Mouse (Mus musculus) forebrain, postnatal 0 days (tissue): ENCODE measurements at regions not wholly inside any gene's neighbourhood (a gene's known extent, or its start where the extent isn't known, plus 50 kb on each side); places are given as distances from the start of the nearest gene placed in this dataset.

ENCODE experiments used
- ATAC-seq: fragments of 200-750 bp; cut with Nextera tagmentation; 2 replicates; pipeline ENCODE4 v1.8.0; 2017; ENCODE audit warnings: mild to moderate bottlenecking, moderate library complexity
- DNase-seq: peaks from one replicate; pipeline ENCODE4 v3.0.0-alpha.2; 2015
- H3K27ac ChIP-seq: fragments of 300-500 bp; sonication (generic); 2 replicates; pipeline ENCODE4 v1.5.1; 2014; ENCODE audit warnings: low read depth, mild to moderate bottlenecking, antibody characterized with exemption, low read length, moderate library complexity, mixed read lengths
- H3K27me3 ChIP-seq: fragments of 300-500 bp; sonication (generic); 2 replicates; pipeline ENCODE4 v1.6.1; 2014; ENCODE audit warnings: mild to moderate bottlenecking, low read length, mixed read lengths; ENCODE audit not compliant: insufficient read depth
- H3K36me3 ChIP-seq: fragments of 300-500 bp; sonication (generic); 2 replicates; pipeline ENCODE4 v1.6.1; 2014; ENCODE audit warnings: mild to moderate bottlenecking, moderate library complexity; ENCODE audit not compliant: insufficient read depth
- H3K4me1 ChIP-seq: fragments of 300-500 bp; sonication (generic); 2 replicates; pipeline ENCODE4 v1.6.1; 2014; ENCODE audit warnings: antibody characterized with exemption; ENCODE audit not compliant: insufficient read depth
- H3K4me2 ChIP-seq: fragments of 300-500 bp; sonication (generic); 2 replicates; pipeline ENCODE4 v1.6.1; 2014; ENCODE audit warnings: low read depth, mild to moderate bottlenecking, moderate library complexity
- H3K4me3 ChIP-seq: fragments of 300-500 bp; sonication (generic); 2 replicates; pipeline ENCODE4 v1.5.1; 2014; ENCODE audit warnings: low read depth, low read length, mixed read lengths
- H3K9ac ChIP-seq: fragments of 300-500 bp; sonication (generic); 2 replicates; pipeline ENCODE4 v1.6.1; 2014; ENCODE audit warnings: mild to moderate bottlenecking
- H3K9me3 ChIP-seq: fragments of 300-500 bp; sonication (generic); 2 replicates; pipeline ENCODE4 v1.6.1; 2016; ENCODE audit warnings: low read length
- CTCF ChIP-seq: sonication (generic); IDR thresholded peaks from 2 replicates; pipeline ENCODE4 v1.5.1; 2016; ENCODE audit warnings: antibody characterized with exemption, control low read depth, low read depth
- WGBS: fragments of 180-500 bp; shearing (Covaris S2); extraction: QIAGEN DNeasy Blood & Tissue Kit; methylation state at CpG from one replicate; pipeline ENCODE4 v1.1.7; 2014; 5-methylcytosine and 5-hydroxymethylcytosine counted together

GRCm38 (mm10) chr8:48915275-48915674, 71.5 kb upstream of the Tenm3 start:
- no peaks in the 10 kb centered on the region for H3K9me3 ChIP-seq
- no peak overlapping the region for H3K4me3 ChIP-seq
- no peak overlapping the region for H3K27ac ChIP-seq
- no peaks in the 10 kb centered on the region for H3K4me1 ChIP-seq
- no peak overlapping the region for H3K4me2 ChIP-seq
- no peak overlapping the region for H3K9ac ChIP-seq
- ATAC-seq = no peak
- WGBS = 66% methylated on average over 3 of the region's 3 CpGs
- TF ChIP-seq CTCF = no peak
- H3K27me3 ChIP-seq = no peaks in the 10 kb centered on the region
- DNase-seq = no peak
- no peaks in the 10 kb centered on the region for H3K36me3 ChIP-seq

DNA sequence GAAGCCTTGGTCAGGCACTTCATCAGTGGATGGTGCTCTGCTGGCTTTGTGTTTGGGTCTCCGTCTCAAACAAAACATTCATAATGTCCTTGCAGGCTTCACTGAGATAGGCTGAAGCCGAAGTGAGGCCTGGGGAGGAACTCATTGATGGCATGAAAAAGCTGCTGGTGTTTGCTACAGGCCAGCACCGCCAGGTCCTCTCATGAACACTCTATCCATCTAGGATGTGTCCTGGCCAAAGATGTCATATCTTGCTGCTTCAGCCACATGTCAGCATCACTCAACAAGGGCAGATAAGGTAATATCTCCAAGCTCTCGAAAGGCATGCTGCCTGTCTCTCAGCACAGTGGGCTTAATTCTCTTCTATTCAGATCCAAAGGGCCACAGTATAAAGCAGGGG, 69.1 kb upstream of the Tenm3 start:
- ATAC-seq (no peak), DNase-seq (no peak)
- Histone ChIP-seq H3K36me3 (no peaks in the 10 kb centered on the region), H3K9ac (no peak overlapping the region), H3K4me1 (no peaks in the 10 kb centered on the region), H3K4me2 (no peak overlapping the region), H3K4me3 (no peak overlapping the region), H3K27me3 (no peaks in the 10 kb centered on the region), H3K27ac (no peak overlapping the region), H3K9me3 (no peaks in the 10 kb centered on the region)
- TF ChIP-seq CTCF = no peak
- 87% methylated on average over 4 of the region's 4 CpGs for WGBS

GRCm38 (mm10) chr8:48901668-48902406, 58.1 kb upstream of the Tenm3 start:
- 93% methylated on average over 6 of the region's 6 CpGs for WGBS
- no peak for TF ChIP-seq CTCF
- H3K9ac ChIP-seq = no peak overlapping the region
- no peaks in the 10 kb centered on the region for H3K4me1 ChIP-seq
- H3K27ac ChIP-seq = no peak overlapping the region
- no peak for DNase-seq
- no peaks in the 10 kb centered on the region for H3K9me3 ChIP-seq
- no peaks in the 10 kb centered on the region for H3K36me3 ChIP-seq
- H3K4me2 ChIP-seq = no peak overlapping the region
- no peaks in the 10 kb centered on the region for H3K27me3 ChIP-seq
- H3K4me3 ChIP-seq = no peak overlapping the region
- no peak for ATAC-seq

GRCm38 (mm10) chr8:48896687-48897086, 52.9 kb upstream of the Tenm3 start:
- 67% methylated on average over 2 of the region's 2 CpGs for WGBS
- no peak overlapping the region for H3K4me2 ChIP-seq
- H3K9me3 ChIP-seq = no peaks in the 10 kb centered on the region
- ATAC-seq (no peak), DNase-seq (no peak)
- no peaks in the 10 kb centered on the region; the same call in 1 of the 2 replicates for H3K27me3 ChIP-seq
- no peak overlapping the region for H3K27ac ChIP-seq
- no peaks in the 10 kb centered on the region for H3K36me3 ChIP-seq
- TF ChIP-seq CTCF = no peak
- H3K4me1 ChIP-seq = no peaks in the 10 kb centered on the region
- no peak overlapping the region for H3K4me3 ChIP-seq
- no peak overlapping the region for H3K9ac ChIP-seq

GRCm38 (mm10) chr8:48896251-48896650, 52.5 kb upstream of the Tenm3 start:
- H3K4me2 ChIP-seq = no peak overlapping the region
- no peaks in the 10 kb centered on the region for H3K4me1 ChIP-seq
- TF ChIP-seq CTCF = no peak
- 34% methylated on average over 7 of the region's 7 CpGs for WGBS
- ATAC-seq (no peak), DNase-seq (no peak)
- H3K36me3 ChIP-seq = no peaks in the 10 kb centered on the region
- no peaks in the 10 kb centered on the region; the same call in 1 of the 2 replicates for H3K27me3 ChIP-seq
- no peak overlapping the region for H3K9ac ChIP-seq
- H3K4me3 ChIP-seq = no peak overlapping the region
- H3K9me3 ChIP-seq = no peaks in the 10 kb centered on the region
- no peak overlapping the region for H3K27ac ChIP-seq

- 53% methylated on average over 8 of the region's 8 CpGs for WGBS
- no peak overlapping the region for H3K4me3 ChIP-seq
- no peak overlapping the region for H3K4me2 ChIP-seq
- no peaks in the 10 kb centered on the region for H3K9me3 ChIP-seq
- no peaks in the 10 kb centered on the region for H3K36me3 ChIP-seq
- H3K27me3 ChIP-seq = no peaks in the 10 kb centered on the region; the same call in 1 of the 2 replicates
- H3K9ac ChIP-seq = no peak overlapping the region
- TF ChIP-seq CTCF = no peak
- DNase-seq (no peak), ATAC-seq (no peak)
- no peaks in the 10 kb centered on the region for H3K4me1 ChIP-seq
- H3K27ac ChIP-seq = no peak overlapping the region
Measured at GRCm38 (mm10) chr8:48895586-48895985, 51.8 kb upstream of the Tenm3 start.
